Mouse (Mus musculus) ES-E14 (cell line): ENCODE results near the gene Hvcn1.

Experiments used
- CHD2 ChIP-seq: IDR thresholded peaks from 2 replicates; pipeline ENCODE4 v1.6.1; 2014; ENCODE audit warnings: mild to moderate bottlenecking, low read depth, low read length, inconsistent platforms
- ZNF384 ChIP-seq: IDR thresholded peaks from 2 replicates; pipeline ENCODE4 v1.6.1; 2012; ENCODE audit warnings: low read depth, low read length, inconsistent platforms

DNA sequence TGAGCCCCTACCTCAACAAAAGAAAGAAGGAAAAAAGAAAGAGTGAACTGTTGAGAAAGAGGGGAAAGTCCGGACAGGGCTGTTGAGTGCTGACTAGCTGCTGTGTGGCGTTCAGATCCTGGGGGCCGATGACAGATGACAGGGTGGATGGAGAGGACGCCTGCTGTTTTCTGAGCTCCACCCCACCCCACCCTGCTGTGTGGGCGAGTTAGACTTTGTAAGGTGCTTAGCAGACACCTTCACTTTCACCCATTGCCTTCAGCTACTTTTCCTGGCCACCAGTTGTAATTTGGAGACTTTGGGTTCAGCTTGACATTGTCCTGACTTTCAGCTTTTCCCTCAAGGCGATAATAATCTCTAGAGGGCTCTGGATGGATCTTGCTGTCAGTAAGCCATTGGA, 84.5 kb downstream of the Hvcn1 start:
- TF ChIP-seq CHD2 (no peak), ZNF384 (no peak)
